Mouse (Mus musculus): ENCODE measurements around the gene Tfr2.

- no peak for TF ChIP-seq POLR2A (IDR thresholded peaks at IDR 0.05; ENCODE audit: low read depth, low read length)
- no peak for TF ChIP-seq CTCF (IDR thresholded peaks at IDR 0.05; ENCODE audit: borderline replicate concordance, insufficient read depth, low read length)
These were observed 8.1 kb upstream of the Tfr2 start for GRCm38 (mm10) chr5:137561556-137561955.

Data from embryonic fibroblast, embryonic 13.5 days (primary cell).